Mouse (Mus musculus): Measurements from ENCODE around the gene Dennd2a. TPM values are rescaled to one million over a fixed set of nuclear protein-coding genes. Genes with fewer than 3 reads are reported as not detected.

Dennd2a gene
- polyA plus RNA-seq, 1 experiment = 8.4 TPM

DNA sequence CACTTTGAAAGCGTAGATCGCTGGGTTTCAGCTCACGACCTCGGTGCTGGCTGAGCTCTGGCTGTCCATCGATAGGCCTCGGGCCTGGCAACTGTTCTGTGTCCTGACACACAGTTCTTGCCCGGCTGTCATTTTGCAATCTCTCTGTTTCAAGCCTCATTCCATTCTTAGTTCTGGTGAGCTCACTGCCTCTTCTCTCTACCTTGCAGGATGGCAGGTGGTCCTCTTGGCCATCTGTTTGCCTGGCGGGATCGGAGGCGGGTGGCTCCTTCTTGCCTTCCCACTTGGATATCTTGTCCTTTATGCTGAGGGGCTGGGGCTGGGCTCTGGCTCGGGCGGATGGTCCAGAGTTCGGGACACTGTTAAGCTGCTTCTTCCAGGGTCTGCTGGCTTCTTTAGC is 34.5 kb downstream of the Dennd2a start:
- Histone ChIP-seq H3K27me3 (ENCODE audit: control insufficient read depth, insufficient read depth, insufficient read length) (no peaks in the 10 kb centered on the region), H3K4me2 (ENCODE audit: low read depth) (no peak overlapping the region), H3K79me2 (ENCODE audit: control insufficient read depth, insufficient read depth) (no peaks in the 10 kb centered on the region), H3K36me3 (ENCODE audit: control insufficient read depth, insufficient read depth) (peaks cover 11% of the 10 kb centered on the region), H3ac (ENCODE audit: control insufficient read depth, insufficient read length) (no peak overlapping the region), H3K4me3 (no peak overlapping the region)
- TF ChIP-seq SRF (IDR thresholded peaks at IDR 0.05; ENCODE audit: control insufficient read depth, insufficient read length, low read depth) = no peak
- no peak for TF ChIP-seq CEBPB (IDR thresholded peaks at IDR 0.05; ENCODE audit: insufficient read depth, poor library complexity, severe bottlenecking)
- TF ChIP-seq E2F4 (IDR thresholded peaks at IDR 0.05; ENCODE audit: insufficient read depth) = no peak
- no peak for TF ChIP-seq MAX (IDR thresholded peaks at IDR 0.05; ENCODE audit: low read depth)
- no peak for TF ChIP-seq USF1 (IDR thresholded peaks at IDR 0.05; ENCODE audit: low read depth)
- TF ChIP-seq MYOG (IDR thresholded peaks at IDR 0.05; ENCODE audit: control insufficient read depth in 1 of 3, insufficient read depth in 1 of 3, insufficient read length in 2 of 3, low read depth in 2 of 3) = no peak

GRCm38 (mm10) chr6:39522425-39522824 is 35.2 kb downstream of the Dennd2a start:
- TF ChIP-seq POLR2AphosphoS2 (IDR thresholded peaks at IDR 0.05; ENCODE audit: insufficient read length, low read depth) (no peak), E2F4 (IDR thresholded peaks at IDR 0.05; ENCODE audit: insufficient read depth) (no peak), POLR2A (IDR thresholded peaks at IDR 0.05; ENCODE audit: insufficient read length, low read depth) (no peak), CEBPB (IDR thresholded peaks at IDR 0.05; ENCODE audit: insufficient read depth, poor library complexity, severe bottlenecking) (no peak), SRF (IDR thresholded peaks at IDR 0.05; ENCODE audit: control insufficient read depth, insufficient read length, low read depth) (no peak), USF1 (IDR thresholded peaks at IDR 0.05; ENCODE audit: low read depth) (no peak), TCF3 (IDR thresholded peaks at IDR 0.05; ENCODE audit: insufficient read length, low read depth) (no peak), MYOD1 (IDR thresholded peaks at IDR 0.05; ENCODE audit: control insufficient read depth in 1 of 3, insufficient read length in 2 of 3, low read depth in 2 of 3) (no peak), REST (IDR thresholded peaks at IDR 0.05; ENCODE audit: insufficient read depth, insufficient read length) (no peak), TCF12 (IDR thresholded peaks at IDR 0.05; ENCODE audit: insufficient read depth, poor library complexity, severe bottlenecking) (no peak), MYOG (IDR thresholded peaks at IDR 0.05; ENCODE audit: control insufficient read depth in 1 of 3, insufficient read depth in 1 of 3, insufficient read length in 2 of 3, low read depth in 2 of 3) (no peak), MAX (IDR thresholded peaks at IDR 0.05; ENCODE audit: low read depth) (no peak)
- H3K79me2 ChIP-seq (ENCODE audit: control insufficient read depth, insufficient read depth) = no peaks in the 10 kb centered on the region
- H3K36me3 ChIP-seq (ENCODE audit: control insufficient read depth, insufficient read depth) = peaks cover 11% of the 10 kb centered on the region
- H3K27me3 ChIP-seq (ENCODE audit: control insufficient read depth, insufficient read depth, insufficient read length) = no peaks in the 10 kb centered on the region
- H3K4me3 ChIP-seq = no peak overlapping the region
- no peak overlapping the region for H3ac ChIP-seq (ENCODE audit: control insufficient read depth, insufficient read length)
- H3K4me2 ChIP-seq (ENCODE audit: low read depth) = no peak overlapping the region

DNA sequence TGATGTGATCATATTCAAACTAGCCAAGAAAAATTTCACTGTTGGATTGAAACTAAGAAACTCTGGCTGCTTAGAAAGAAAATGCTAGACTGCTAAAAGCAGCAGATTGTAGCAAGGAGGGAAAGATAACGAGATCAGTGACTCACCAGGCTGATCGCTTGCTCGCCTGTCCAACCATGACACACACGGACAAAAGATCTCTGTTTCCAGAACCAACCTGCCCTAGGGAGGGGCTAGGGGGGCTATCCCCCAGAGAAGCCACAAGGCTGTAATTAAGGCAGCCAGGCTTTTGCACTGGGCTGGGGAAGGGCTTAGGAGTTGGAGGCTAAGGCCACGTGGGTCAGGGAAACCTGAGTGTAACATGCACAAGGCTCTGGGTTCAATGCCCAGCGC is 41.9 kb downstream of the Dennd2a start:
- Histone ChIP-seq H3K4me3 (peak overlapping the region; percentile 8), H3K27me3 (ENCODE audit: control insufficient read depth, insufficient read depth, insufficient read length) (no peaks in the 10 kb centered on the region), H3K36me3 (ENCODE audit: control insufficient read depth, insufficient read depth) (peaks cover 10% of the 10 kb centered on the region), H3K79me2 (ENCODE audit: control insufficient read depth, insufficient read depth) (no peaks in the 10 kb centered on the region), H3K4me2 (ENCODE audit: low read depth) (peak overlapping the region; percentile 87), H3ac (ENCODE audit: control insufficient read depth, insufficient read length) (no peak overlapping the region)
- TF ChIP-seq SRF (IDR thresholded peaks at IDR 0.05; ENCODE audit: control insufficient read depth, insufficient read length, low read depth) = no peak
- no peak for TF ChIP-seq TCF3 (IDR thresholded peaks at IDR 0.05; ENCODE audit: insufficient read length, low read depth)
- TF ChIP-seq USF1 (IDR thresholded peaks at IDR 0.05; ENCODE audit: low read depth) = peak; percentile 77

- H3ac ChIP-seq (ENCODE audit: control insufficient read depth, insufficient read length) = no peak overlapping the region
- peak overlapping the region; percentile 87 for H3K4me2 ChIP-seq (ENCODE audit: low read depth)
- H3K79me2 ChIP-seq (ENCODE audit: control insufficient read depth, insufficient read depth) = no peaks in the 10 kb centered on the region
- TF ChIP-seq TCF12 (IDR thresholded peaks at IDR 0.05; ENCODE audit: insufficient read depth, poor library complexity, severe bottlenecking) = no peak
- peak; percentile 14 for TF ChIP-seq POLR2A (IDR thresholded peaks at IDR 0.05; ENCODE audit: insufficient read length, low read depth)
- H3K4me3 ChIP-seq = peak overlapping the region; percentile 8
- no peaks in the 10 kb centered on the region for H3K27me3 ChIP-seq (ENCODE audit: control insufficient read depth, insufficient read depth, insufficient read length)
- peaks cover 5% of the 10 kb centered on the region for H3K36me3 ChIP-seq (ENCODE audit: control insufficient read depth, insufficient read depth)
Measured at GRCm38 (mm10) chr6:39515040-39515738, 42.5 kb downstream of the Dennd2a start.

- H3K4me2 ChIP-seq (ENCODE audit: low read depth) = no peak overlapping the region
- peaks cover 10% of the 10 kb centered on the region for H3K36me3 ChIP-seq (ENCODE audit: control insufficient read depth, insufficient read depth)
- TF ChIP-seq SRF (IDR thresholded peaks at IDR 0.05; ENCODE audit: control insufficient read depth, insufficient read length, low read depth) (no peak), POLR2A (IDR thresholded peaks at IDR 0.05; ENCODE audit: insufficient read length, low read depth) (no peak), TCF12 (IDR thresholded peaks at IDR 0.05; ENCODE audit: insufficient read depth, poor library complexity, severe bottlenecking) (no peak), E2F4 (IDR thresholded peaks at IDR 0.05; ENCODE audit: insufficient read depth) (no peak)
Measured at GRCm38 (mm10) chr6:39503476-39503875, 54.2 kb downstream of the Dennd2a start.

More at GRCm38 (mm10) chr6:39503476-39503875, 54.2 kb downstream of the Dennd2a start:
- Histone ChIP-seq H3K79me2 (ENCODE audit: control insufficient read depth, insufficient read depth) (no peaks in the 10 kb centered on the region), H3K4me3 (no peak overlapping the region), H3K27me3 (ENCODE audit: control insufficient read depth, insufficient read depth, insufficient read length) (no peaks in the 10 kb centered on the region), H3ac (ENCODE audit: control insufficient read depth, insufficient read length) (no peak overlapping the region)
